Mouse (Mus musculus) kidney, postnatal 0 days (tissue): ENCODE results near the gene Nbea. TPM values are rescaled to one million over a fixed set of nuclear protein-coding genes. Genes with fewer than 3 reads are reported as not detected.

Experiments
- ATAC-seq: fragments of 200-750 bp; cut with Nextera tagmentation; replicated peaks from 2 replicates; pipeline ENCODE4 v1.8.0; 2017; ENCODE audit warnings: low read depth, moderate number of reproducible peaks, moderate TSS enrichment, moderate library complexity; ENCODE audit not compliant: low FRiP score
- DNase-seq: peaks from one replicate; pipeline ENCODE4 v3.0.0-alpha.2; 2016; ENCODE audit warnings: low spot score
- H3K27ac ChIP-seq: fragments of 300-500 bp; sonication (generic); 2 replicates; pipeline ENCODE4 v1.5.1; 2014; ENCODE audit warnings: mild to moderate bottlenecking
- H3K27me3 ChIP-seq: fragments of 300-500 bp; sonication (generic); 2 replicates; pipeline ENCODE4 v1.6.1; 2014; ENCODE audit warnings: low read length, mixed read lengths; ENCODE audit not compliant: insufficient read depth
- H3K36me3 ChIP-seq: fragments of 300-500 bp; sonication (generic); 2 replicates; pipeline ENCODE4 v1.6.1; 2014; ENCODE audit warnings: low read length, mixed read lengths; ENCODE audit not compliant: insufficient read depth
- H3K4me1 ChIP-seq: fragments of 300-500 bp; sonication (generic); replicated peaks from 2 replicates; pipeline ENCODE4 v1.6.1; 2014; ENCODE audit warnings: antibody characterized with exemption, low read length, mixed read lengths; ENCODE audit not compliant: insufficient read depth
- H3K4me2 ChIP-seq: fragments of 300-500 bp; sonication (generic); 2 replicates; pipeline ENCODE4 v1.6.1; 2014; ENCODE audit warnings: mild to moderate bottlenecking, low read length, moderate library complexity, mixed read lengths
- H3K4me3 ChIP-seq: fragments of 300-500 bp; sonication (generic); replicated peaks from 2 replicates; pipeline ENCODE4 v1.5.1; 2014; ENCODE audit warnings: low read depth, low read length
- H3K9ac ChIP-seq: fragments of 300-500 bp; sonication (generic); 2 replicates; pipeline ENCODE4 v1.6.1; 2014; ENCODE audit warnings: low read depth, low read length
- H3K9me3 ChIP-seq: fragments of 300-500 bp; sonication (generic); replicated peaks from 2 replicates; pipeline ENCODE4 v1.6.1; 2016; ENCODE audit warnings: low read length, inconsistent platforms, mixed read lengths
- CTCF ChIP-seq: IDR thresholded peaks from 2 replicates; pipeline ENCODE4 v1.5.1; 2016; ENCODE audit warnings: antibody characterized with exemption, low read depth, mild to moderate bottlenecking, moderate library complexity
- WGBS: fragments of 180-500 bp; shearing (Covaris S2); extraction: QIAGEN DNeasy Blood & Tissue Kit; methylation state at CpG from one replicate; pipeline ENCODE4 v1.1.7; 2014; 5-methylcytosine and 5-hydroxymethylcytosine counted together
- polyA plus RNA-seq: library from polyadenylated mRNA; unstranded; fragments of >200 nt; fragmentation: Nextera tagmentation; extraction: Ambion mirVana; gene quantifications from 2 replicates; pipeline ENCODE4 v1.2.1, GENCODE M21; 2015

The Nbea gene
- polyA plus RNA-seq, 1 experiment from 2014 or later: 8.6 TPM

DNA sequence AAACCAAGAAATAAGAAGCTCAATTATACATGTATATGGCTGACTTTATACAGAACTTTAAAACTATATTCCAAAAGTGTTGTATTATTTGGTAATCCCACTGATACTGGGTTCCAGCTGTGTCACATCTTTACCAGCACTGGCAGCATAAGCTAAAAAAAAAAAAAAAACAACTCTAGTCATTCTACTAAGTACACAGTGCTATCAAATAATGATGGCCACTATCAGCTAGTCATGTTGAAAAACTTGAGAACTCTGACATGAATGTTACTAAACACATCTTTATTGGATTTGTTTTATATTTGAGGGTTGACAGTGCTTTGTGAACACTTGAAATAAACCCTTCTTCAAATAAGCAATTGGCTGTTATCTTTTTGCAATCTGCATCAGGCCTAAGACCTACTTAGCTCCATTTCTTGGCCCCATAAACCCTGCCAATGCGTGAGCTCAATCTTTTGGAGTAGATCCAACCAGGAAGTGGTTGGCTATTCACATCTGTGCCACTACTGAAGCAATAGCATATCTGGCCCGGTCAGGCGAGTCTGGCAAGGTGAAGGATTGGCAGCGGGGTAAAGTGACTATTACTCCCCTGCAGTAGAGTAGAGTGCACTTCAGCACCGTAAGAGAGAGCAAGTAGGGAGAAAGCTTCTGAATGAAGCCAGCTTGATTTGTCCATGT lies 137.7 kb downstream of the Nbea start:
- no peak for ATAC-seq
- H3K9ac ChIP-seq: no peak overlapping the region
- no peaks in the 10 kb centered on the region for H3K4me1 ChIP-seq
- no peak overlapping the region for H3K4me2 ChIP-seq
- 79% methylated on average over 5 of the region's 5 CpGs for WGBS
- no peaks in the 10 kb centered on the region for H3K27me3 ChIP-seq
- no peak overlapping the region for H3K4me3 ChIP-seq
- H3K9me3 ChIP-seq: no peaks in the 10 kb centered on the region
- H3K27ac ChIP-seq: no peak overlapping the region
- no peak for TF ChIP-seq CTCF
- no peaks in the 10 kb centered on the region for H3K36me3 ChIP-seq
- no peak for DNase-seq

- no peak overlapping the region for H3K9ac ChIP-seq
- H3K27me3 ChIP-seq: no peaks in the 10 kb centered on the region
- no peak for TF ChIP-seq CTCF
- H3K4me3 ChIP-seq: no peak overlapping the region
- no peak overlapping the region for H3K27ac ChIP-seq
- whole genome bisulfite sequencing: 76% methylated on average over 1 of the region's 1 CpGs
- no peaks in the 10 kb centered on the region for H3K9me3 ChIP-seq
- no peaks in the 10 kb centered on the region for H3K36me3 ChIP-seq
- H3K4me1 ChIP-seq: no peaks in the 10 kb centered on the region
- ATAC-seq (no peak), DNase-seq (no peak)
- no peak overlapping the region for H3K4me2 ChIP-seq
These were observed 140.4 kb downstream of the Nbea start for GRCm38 (mm10) chr3:56043091-56043490.

GRCm38 (mm10) chr3:56039494-56039893 lies 144.0 kb downstream of the Nbea start:
- Histone ChIP-seq H3K9me3 (no peaks in the 10 kb centered on the region), H3K36me3 (no peaks in the 10 kb centered on the region), H3K4me2 (no peak overlapping the region), H3K27ac (no peak overlapping the region), H3K4me3 (no peak overlapping the region), H3K9ac (no peak overlapping the region), H3K4me1 (no peaks in the 10 kb centered on the region), H3K27me3 (no peaks in the 10 kb centered on the region)
- TF ChIP-seq CTCF: no peak
- WGBS: 96% methylated on average over 1 of the region's 1 CpGs
- ATAC-seq (no peak), DNase-seq (no peak)

- H3K4me1 ChIP-seq: no peaks in the 10 kb centered on the region
- 76% methylated on average over 3 of the region's 3 CpGs for WGBS
- no peaks in the 10 kb centered on the region for H3K27me3 ChIP-seq
- H3K4me3 ChIP-seq: no peak overlapping the region
- DNase-seq (no peak), ATAC-seq (no peak)
- no peak overlapping the region for H3K4me2 ChIP-seq
- no peak overlapping the region for H3K27ac ChIP-seq
- TF ChIP-seq CTCF: no peak
- no peaks in the 10 kb centered on the region for H3K9me3 ChIP-seq
- no peaks in the 10 kb centered on the region for H3K36me3 ChIP-seq
- H3K9ac ChIP-seq: no peak overlapping the region
These were observed 148.9 kb downstream of the Nbea start for GRCm38 (mm10) chr3:56034596-56034995.

DNA sequence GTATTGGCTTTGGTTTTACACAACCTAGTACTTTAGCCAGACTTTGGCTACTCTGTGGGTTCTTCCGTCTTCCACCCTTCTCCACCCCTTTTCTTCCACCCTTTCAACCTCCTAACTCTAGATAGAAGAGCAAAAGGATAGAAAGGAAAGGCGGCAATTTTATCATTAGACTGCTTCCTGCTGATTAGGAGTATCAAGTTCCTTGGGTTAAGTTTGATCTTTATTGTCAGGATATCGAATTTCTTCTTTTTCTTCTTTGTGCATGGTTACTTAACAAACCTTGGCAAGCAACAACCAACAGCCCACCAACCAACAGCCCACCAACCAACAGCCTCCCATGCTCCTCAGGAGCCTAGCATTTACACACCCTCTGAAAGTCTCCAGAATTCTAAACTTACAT lies 165.0 kb downstream of the Nbea start:
- no peaks in the 10 kb centered on the region for H3K36me3 ChIP-seq
- H3K27me3 ChIP-seq: no peaks in the 10 kb centered on the region
- ATAC-seq: no peak
- 81% methylated on average over 3 of the region's 3 CpGs for WGBS
- no peak overlapping the region for H3K27ac ChIP-seq
- H3K9me3 ChIP-seq: no peaks in the 10 kb centered on the region
- no peak overlapping the region for H3K4me2 ChIP-seq
- H3K9ac ChIP-seq: no peak overlapping the region
- no peaks in the 10 kb centered on the region for H3K4me1 ChIP-seq
- DNase-seq: no peak
- no peak overlapping the region for H3K4me3 ChIP-seq
- TF ChIP-seq CTCF: no peak

DNA sequence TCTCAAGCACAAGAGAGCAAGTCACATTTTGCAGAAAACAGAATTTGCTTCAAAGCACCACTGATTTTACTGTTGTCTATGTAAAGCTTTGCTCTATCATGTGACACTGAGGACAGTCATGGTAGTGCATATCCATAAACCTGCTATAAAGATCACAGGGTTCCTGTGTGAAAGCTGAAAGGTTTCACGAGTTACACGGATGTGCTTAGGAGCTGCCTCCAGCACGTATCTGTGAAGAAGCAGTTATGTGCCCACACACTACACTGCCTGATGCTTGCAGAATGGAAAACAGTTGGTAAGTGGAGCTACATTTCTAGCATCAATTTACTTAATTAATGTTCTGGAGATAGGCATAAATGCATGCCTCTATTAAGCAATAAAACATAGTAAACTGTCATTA lies 172.4 kb downstream of the Nbea start:
- no peaks in the 10 kb centered on the region for H3K4me1 ChIP-seq
- no peak overlapping the region for H3K4me2 ChIP-seq
- ATAC-seq: no peak
- H3K36me3 ChIP-seq: no peaks in the 10 kb centered on the region
- DNase-seq: no peak
- no peaks in the 10 kb centered on the region for H3K9me3 ChIP-seq
- no peak overlapping the region for H3K27ac ChIP-seq
- H3K27me3 ChIP-seq: no peaks in the 10 kb centered on the region
- no peak for TF ChIP-seq CTCF
- no peak overlapping the region for H3K9ac ChIP-seq
- WGBS: 77% methylated on average over 3 of the region's 3 CpGs
- no peak overlapping the region for H3K4me3 ChIP-seq

GRCm38 (mm10) chr3:56007991-56008390 lies 175.5 kb downstream of the Nbea start:
- Histone ChIP-seq H3K27ac (no peak overlapping the region), H3K9me3 (no peaks in the 10 kb centered on the region), H3K9ac (no peak overlapping the region), H3K4me1 (no peaks in the 10 kb centered on the region), H3K36me3 (0 out of 2 replicates have a peak, but pooled peaks cover 4% of the 10 kb centered on the region), H3K4me3 (no peak overlapping the region), H3K4me2 (no peak overlapping the region), H3K27me3 (no peaks in the 10 kb centered on the region)
- peak; percentile 82 for DNase-seq
- no peak for ATAC-seq
- TF ChIP-seq CTCF: peak; percentile 92
- 15% methylated on average over 2 of the region's 2 CpGs for WGBS
